ENCODE assay signal across 8 mouse cellular contexts in the genomic region with DNA sequence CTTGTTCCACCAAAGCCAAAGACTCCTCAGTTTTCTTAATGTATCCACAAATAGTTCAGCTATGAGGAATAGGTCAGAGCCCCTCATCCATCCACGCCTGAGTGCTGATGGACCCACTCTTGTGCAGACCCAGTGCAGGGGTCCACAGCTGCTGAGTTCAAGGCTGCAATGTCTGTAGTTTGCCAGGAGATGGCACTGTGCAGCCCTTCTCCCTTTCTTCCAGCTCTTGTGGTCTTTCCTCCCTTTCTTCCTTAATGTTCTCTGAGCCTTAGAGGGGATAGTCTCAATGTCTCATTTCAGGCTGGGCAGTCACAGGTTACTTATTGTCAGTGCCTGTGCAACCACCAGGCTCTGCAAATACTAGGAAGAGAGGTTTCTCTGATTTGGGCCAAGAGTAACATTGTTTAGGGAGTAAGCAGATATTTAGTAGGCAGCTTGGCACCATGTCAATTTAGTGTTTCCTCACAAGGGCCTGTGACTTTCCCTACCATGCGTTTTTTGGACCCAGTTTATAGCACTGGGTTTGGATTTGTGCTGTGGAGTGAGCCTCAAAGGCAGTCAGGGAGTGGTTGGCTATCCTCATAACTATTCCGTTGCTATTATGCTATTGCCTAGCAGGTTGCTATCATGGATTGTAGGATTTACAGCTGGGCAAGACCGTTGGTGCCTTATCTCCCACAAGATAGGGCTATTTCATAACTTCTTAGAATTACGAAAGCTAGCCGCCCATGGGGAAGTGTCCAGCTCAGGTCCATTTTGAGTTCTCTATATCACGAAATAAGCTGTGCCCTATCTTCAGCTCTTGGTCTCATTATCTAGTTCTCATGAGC. TPM values are rescaled to one million over a fixed set of nuclear protein-coding genes. Genes with fewer than 3 reads are reported as not detected.
DNase-seq lines count a peak whose midpoint lies in the region; ATAC-seq and TF ChIP-seq lines count a peak whose summit lies in the region.

No protein-coding gene starts in this region.

- H3K27ac ChIP-seq in liver, postnatal 0 days (ENCODE audit: low read depth): no peak overlapping the region
- no peak overlapping the region for H3K27ac ChIP-seq in liver, embryonic 12.5 days

- TF ChIP-seq CTCF in liver, postnatal 0 days (IDR thresholded peaks at IDR 0.05; ENCODE audit: low read depth): peak; percentile 69

- TF ChIP-seq EP300 in liver, postnatal 0 days (IDR thresholded peaks at IDR 0.05; ENCODE audit: low read depth): no peak

- no peaks in the 10 kb centered on the region for H3K36me3 ChIP-seq in liver, postnatal 0 days (replicated peaks; ENCODE audit: insufficient read depth, low read length)
- no peaks in the 10 kb centered on the region for H3K36me3 ChIP-seq in liver, embryonic 12.5 days

- no peak for ATAC-seq in CD4-positive, CD25-positive, alpha-beta regulatory T cell, adult 4 months
- ATAC-seq in liver, postnatal 0 days: no peak
- ATAC-seq in liver, embryonic 12.5 days: no peak

- H3K9me3 ChIP-seq in liver, postnatal 0 days (ENCODE audit: low read length): no peaks in the 10 kb centered on the region
- H3K9me3 ChIP-seq in liver, embryonic 12.5 days (replicated peaks): no peaks in the 10 kb centered on the region

- no peak overlapping the region for H3K9ac ChIP-seq in liver, postnatal 0 days (replicated peaks)
- no peak overlapping the region for H3K9ac ChIP-seq in liver, embryonic 12.5 days

- H3K4me3 ChIP-seq in liver, postnatal 0 days (ENCODE audit: low read depth, low read length): no peak overlapping the region
- H3K4me3 ChIP-seq in liver, embryonic 12.5 days: no peak overlapping the region

- H3K4me1 ChIP-seq in liver, postnatal 0 days (ENCODE audit: insufficient read depth): 0 out of 2 replicates have a peak, but pooled peaks cover 7% of the 10 kb centered on the region
- H3K4me1 ChIP-seq in liver, embryonic 12.5 days: no peaks in the 10 kb centered on the region; the same call in 1 of the 2 replicates

- 37% methylated on average over 7 of the region's 7 CpGs for WGBS in liver, postnatal 0 days (ENCODE audit: insufficient replicate concordance)
- WGBS in liver, embryonic 12.5 days (ENCODE audit: insufficient replicate concordance): 38% methylated on average over 7 of the region's 7 CpGs
- 29% methylated on average over 7 of the region's 7 CpGs for WGBS in large intestine, adult 2 months

- DNase-seq in CD4-positive, CD25-positive, alpha-beta regulatory T cell, adult 2 months (ENCODE audit: low read depth, low spot score): peak; percentile 15
- no peak for DNase-seq in liver, postnatal 0 days
- peak; percentile 72 for DNase-seq in embryo, embryonic 10.5 days (ENCODE audit: low spot score)
- peak; percentile 77 for DNase-seq in large intestine, adult 2 months (ENCODE audit: low read depth, low spot score)
- DNase-seq in layer of hippocampus, postnatal 14 days (ENCODE audit: low spot score in 2 of 2): no peak
- no peak for DNase-seq in spleen, postnatal 10 days (ENCODE audit: low spot score in 2 of 2)

- no peak overlapping the region for H3K4me2 ChIP-seq in liver, postnatal 0 days (ENCODE audit: low read depth, low read length)
- H3K4me2 ChIP-seq in liver, embryonic 12.5 days: no peak overlapping the region

- H3K27me3 ChIP-seq in liver, postnatal 0 days (ENCODE audit: insufficient read depth, low read length): no peaks in the 10 kb centered on the region
- H3K27me3 ChIP-seq in liver, embryonic 12.5 days (replicated peaks): no peaks in the 10 kb centered on the region

RNA-seq across cellular contexts. Expression of a gene that starts 54.2 kb away (rescaled TPM):
- polyA plus RNA-seq in CD4-positive, CD25-positive, alpha-beta regulatory T cell, adult 4 months (2017; shearing (Covaris generic)): under 1 TPM in 1 of 2 experiments, not detected in 1; 0.05 TPM
- 0.58 and 0.92 TPM in 2 replicates for polyA plus RNA-seq in liver, postnatal 0 days (2015; fragmentation: Nextera tagmentation; extraction: Ambion mirVana)
- 0.31 and 0.48 TPM in 2 replicates for polyA plus RNA-seq in liver, embryonic 12.5 days (2016; fragmentation: Nextera tagmentation; extraction: Ambion mirVana)
- polyA plus RNA-seq in large intestine, adult 2 months (2012; rRNA removed): 2.3 and 3.8 TPM in 2 replicates
- total RNA-seq in layer of hippocampus, postnatal 14 days (2021): 100 to 1,000 TPM; 133 to 146 TPM

Comparison
In these comparisons a context has a peak if more than half of its experiments do, and no peak if none do; other contexts are left out.
1. DNase-seq: peak in CD4-positive, CD25-positive, alpha-beta regulatory T cell, adult 2 months (single experiment), embryo, embryonic 10.5 days (single experiment) and large intestine, adult 2 months (single experiment); none in liver, postnatal 0 days (single experiment), layer of hippocampus, postnatal 14 days (0 of 2) and spleen, postnatal 10 days (0 of 2).